Mouse (Mus musculus): ENCODE results near the gene Miga1.

DNA sequence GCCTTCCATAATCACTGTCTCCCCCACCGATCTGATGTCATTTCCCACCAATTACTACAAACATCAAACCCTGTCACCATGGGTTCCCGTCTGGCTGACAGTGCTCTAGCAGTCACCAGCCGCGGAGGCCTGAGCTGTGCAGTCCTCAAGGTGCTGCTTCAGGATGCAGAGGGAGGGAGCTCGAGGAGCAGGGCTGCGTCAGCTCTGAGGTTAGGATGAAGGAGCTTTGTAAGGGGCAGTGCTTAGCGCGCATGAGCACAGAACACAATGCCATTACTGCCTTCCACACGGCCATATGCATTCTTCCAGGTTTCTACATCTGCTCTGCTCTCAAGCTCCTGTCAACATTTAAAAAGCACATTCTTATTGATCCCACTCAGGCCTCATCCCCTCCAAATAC, 37.2 kb downstream of the Miga1 start:
- TF ChIP-seq CTCF (IDR thresholded peaks at IDR 0.05; ENCODE audit: low read depth, low read length), result no peak
- TF ChIP-seq POLR2A (IDR thresholded peaks at IDR 0.05; ENCODE audit: extremely low read depth, insufficient read depth, low read length), result no peak
